Mouse (Mus musculus): ENCODE results near the gene Farp1.

Gene Farp1

GRCm38 (mm10) chr14:121229036-121229773 is 194.2 kb downstream of the Farp1 start:
- DNase-seq = no peak

- DNase-seq = no peak
These were observed 196.2 kb downstream of the Farp1 start for GRCm38 (mm10) chr14:121231232-121231631.

GRCm38 (mm10) chr14:121234741-121235307 is 199.8 kb downstream of the Farp1 start:
- DNase-seq = no peak

GRCm38 (mm10) chr14:121236736-121237135 is 201.7 kb downstream of the Farp1 start:
- no peak for DNase-seq

GRCm38 (mm10) chr14:121238727-121239126 is 203.7 kb downstream of the Farp1 start:
- DNase-seq = no peak

DNA sequence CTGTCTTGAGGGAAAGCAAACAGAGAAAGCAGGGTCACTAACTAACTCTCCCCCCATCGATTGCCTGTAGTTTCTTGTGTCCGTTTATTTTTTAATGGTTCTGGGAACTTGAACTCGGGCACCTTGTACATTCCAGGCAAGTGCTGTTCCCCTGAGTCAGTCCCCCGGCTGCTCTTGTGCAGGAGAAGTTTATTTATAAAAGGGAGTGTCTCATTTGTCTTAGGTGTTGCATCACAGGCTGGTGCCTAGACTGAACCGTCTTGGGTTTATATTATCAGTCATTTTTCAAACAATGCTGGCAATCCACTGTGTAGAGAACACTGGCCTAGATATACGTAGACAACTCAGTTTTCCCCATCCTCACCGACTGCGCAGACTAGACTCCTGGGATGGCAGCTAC is 204.4 kb downstream of the Farp1 start:
- no peak for DNase-seq

- DNase-seq = no peak
These were observed 209.1 kb downstream of the Farp1 start for GRCm38 (mm10) chr14:121244104-121244503.

DNA sequence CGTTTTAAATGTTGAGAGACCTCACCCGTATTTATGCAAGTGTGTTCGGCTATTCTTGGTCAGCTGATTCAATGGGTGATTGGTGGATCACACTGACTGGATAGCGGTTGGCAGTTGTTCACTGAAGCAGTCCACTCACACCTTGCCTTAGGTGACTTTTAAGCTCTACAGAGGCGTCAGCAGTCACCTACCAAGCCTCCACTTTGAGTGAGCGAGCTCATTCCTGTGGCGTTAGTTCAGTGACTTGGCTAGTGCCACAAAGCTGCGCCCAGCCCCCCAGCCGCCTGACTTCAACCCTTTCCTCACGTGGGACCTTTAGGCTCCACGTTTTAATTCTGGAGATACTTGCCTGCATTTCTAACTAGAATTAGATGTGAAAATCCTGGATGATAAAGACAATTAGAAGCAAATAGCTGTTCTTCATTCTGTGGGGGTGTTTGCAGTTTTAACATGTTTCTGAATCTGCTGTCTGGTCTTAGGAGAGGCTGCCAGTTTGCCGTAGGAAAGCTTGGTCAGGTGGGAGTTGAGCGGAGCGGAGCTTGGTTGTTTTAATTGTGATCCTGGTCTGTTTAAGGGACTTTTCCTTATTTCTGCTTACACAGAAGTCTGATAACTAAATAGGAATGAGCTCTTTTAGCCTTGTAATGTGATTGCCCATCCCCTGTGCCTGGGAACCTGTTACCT is 211.2 kb downstream of the Farp1 start:
- no peak for DNase-seq

DNA sequence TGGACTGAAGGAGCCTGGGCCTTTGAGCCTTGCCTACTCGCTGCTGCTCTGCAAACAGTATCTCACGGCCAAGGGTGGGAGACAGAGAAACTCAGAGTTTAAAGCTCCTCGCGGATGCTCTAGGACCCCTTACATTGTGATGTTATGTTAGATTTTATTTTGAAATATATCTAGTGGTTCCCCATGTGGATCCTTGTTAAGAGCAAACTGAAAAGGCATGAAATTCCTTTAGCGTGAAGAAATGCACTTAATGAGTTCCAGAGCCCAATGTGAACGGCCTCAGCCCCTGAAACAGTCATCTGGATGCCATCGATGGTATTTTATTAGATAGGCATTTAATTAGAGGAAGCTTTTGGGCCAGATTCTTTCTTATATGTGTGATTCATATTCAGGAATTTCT is 212.3 kb downstream of the Farp1 start:
- DNase-seq = no peak

DNA sequence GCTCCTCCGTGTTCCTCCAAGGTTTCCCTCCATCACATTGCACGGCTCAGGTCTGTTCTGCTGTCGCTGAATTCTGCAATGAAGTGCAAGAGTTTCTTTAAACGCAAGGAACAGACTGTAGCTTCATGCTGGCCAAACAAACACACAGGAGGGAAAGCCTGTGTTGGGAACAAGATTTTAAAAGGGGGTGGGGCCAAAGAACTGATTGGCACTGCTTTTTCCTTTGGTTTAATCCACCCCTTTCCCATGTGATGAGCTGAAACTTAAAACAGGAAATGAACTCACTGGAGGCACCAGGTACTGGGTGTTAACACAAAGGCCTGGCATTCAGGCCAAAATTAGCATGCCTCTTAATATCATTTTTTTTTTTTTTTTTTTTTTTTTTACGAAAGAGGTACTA is 213.3 kb downstream of the Farp1 start:
- no peak for DNase-seq

GRCm38 (mm10) chr14:121251099-121251498 is 216.1 kb downstream of the Farp1 start:
- DNase-seq = no peak

DNA sequence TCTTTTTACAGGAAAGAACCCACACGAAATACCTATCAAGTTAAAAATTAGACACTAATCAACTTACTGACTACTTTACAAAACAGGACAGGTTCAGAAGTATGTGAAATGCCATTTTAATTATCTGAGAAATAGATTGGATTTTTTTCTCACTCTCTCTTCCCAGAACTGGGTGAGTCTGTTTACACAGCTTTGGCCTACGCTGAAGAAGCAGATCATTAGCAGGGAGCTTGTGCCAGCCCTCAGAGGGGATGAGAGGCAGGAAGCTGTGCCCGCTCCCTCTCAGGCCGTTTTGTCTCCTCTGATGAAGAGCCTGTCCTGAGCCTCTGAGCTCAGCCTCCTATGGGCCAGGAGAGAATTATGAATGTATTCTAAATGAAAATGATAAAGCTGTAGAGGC is 216.7 kb downstream of the Farp1 start:
- no peak for DNase-seq

- no peak for DNase-seq
These were observed 217.5 kb downstream of the Farp1 start for GRCm38 (mm10) chr14:121252542-121252941.

GRCm38 (mm10) chr14:121254869-121255268 is 219.9 kb downstream of the Farp1 start:
- DNase-seq = no peak

DNA sequence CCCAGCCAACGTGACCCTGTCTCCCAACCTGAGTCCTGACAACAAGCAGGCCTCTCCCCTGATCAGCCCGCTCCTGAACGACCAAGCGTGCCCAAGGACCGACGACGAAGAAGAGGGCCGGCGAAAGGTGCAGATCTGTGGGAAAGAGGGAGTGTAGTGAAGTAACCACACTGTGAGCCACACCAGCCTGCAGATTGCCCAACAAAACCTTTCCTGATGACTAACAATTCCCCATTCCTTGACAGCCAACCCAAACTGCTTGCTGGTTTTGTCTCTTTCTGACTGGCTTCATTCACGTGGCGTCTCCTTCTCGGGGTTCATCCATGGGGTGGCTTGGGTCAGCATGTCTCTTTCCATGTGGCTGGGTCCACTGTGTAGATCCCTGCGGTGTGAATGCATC is 220.5 kb downstream of the Farp1 start:
- no peak for DNase-seq

GRCm38 (mm10) chr14:121256896-121257295 is 221.9 kb downstream of the Farp1 start:
- no peak for DNase-seq

DNA sequence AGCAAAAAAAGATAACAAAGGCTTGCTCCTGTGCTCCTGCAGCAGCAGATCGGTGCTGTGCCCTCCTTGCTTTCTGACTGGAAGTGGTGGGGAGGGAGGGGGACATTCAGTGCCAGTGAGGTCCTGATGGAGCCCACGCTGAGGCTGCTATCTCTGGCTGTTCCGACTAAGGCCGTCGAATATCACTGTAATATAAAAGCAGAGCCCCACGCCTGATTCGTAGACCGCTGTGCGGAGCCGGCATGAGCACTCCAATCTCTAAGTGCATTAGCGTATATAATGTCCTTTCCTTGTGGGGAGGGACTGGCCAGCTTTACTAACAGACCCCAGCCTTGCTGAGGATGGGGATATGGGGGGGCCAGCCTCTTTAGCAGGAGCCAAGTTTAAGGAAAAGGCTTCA is 224.3 kb downstream of the Farp1 start:
- DNase-seq = no peak

- DNase-seq = no peak
These were observed 224.8 kb downstream of the Farp1 start for GRCm38 (mm10) chr14:121259789-121260188.

GRCm38 (mm10) chr14:121261229-121261879 is 226.4 kb downstream of the Farp1 start:
- DNase-seq = no peak

DNA sequence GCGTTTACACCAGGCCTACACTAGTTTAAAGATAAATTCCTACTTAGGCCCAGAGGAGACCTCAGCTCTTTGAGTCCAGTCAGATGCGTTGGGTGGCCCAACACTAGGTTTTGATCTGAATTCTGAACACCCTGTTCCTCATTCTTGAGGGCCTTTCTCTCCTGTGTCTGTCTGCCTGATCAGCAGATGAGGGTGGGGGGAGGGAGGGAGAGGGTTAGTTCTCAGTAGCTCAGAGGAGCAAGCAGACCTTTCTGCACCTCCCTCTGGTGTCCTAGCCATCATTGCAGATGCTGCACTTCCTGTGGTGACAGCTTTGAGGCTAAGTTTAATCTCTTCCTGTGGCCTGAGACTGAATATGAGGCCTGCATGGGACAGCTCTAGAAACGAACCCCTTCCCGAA is 227.6 kb downstream of the Farp1 start:
- no peak for DNase-seq

- no peak for DNase-seq
These were observed 228.9 kb downstream of the Farp1 start for GRCm38 (mm10) chr14:121263912-121264311.

DNA sequence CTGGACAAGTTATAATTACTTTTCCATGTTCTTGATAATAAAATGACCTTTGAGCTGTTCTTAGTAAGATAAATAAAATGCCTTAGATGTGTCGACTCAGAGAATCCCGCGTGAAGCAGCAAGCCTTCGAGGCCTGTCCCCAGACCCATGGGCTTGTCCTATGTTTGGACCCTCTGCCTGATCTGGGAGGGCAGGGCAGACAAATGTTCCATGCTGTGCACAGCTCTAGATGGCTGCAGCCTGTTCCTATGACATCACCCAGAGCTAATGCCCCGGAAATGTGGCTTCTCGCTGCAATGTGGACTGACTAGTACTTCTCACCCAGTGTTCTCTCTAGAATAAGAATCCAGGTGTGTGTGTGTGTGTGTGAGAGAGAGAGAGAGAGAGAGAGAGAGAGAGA is 229.5 kb downstream of the Farp1 start:
- DNase-seq = no peak

GRCm38 (mm10) chr14:121267801-121268200 is 232.8 kb downstream of the Farp1 start:
- no peak for DNase-seq

- no peak for DNase-seq
These were observed 235.5 kb downstream of the Farp1 start for GRCm38 (mm10) chr14:121270490-121270889.
